Mouse (Mus musculus): ENCODE data around the gene Kif19a.

DNA sequence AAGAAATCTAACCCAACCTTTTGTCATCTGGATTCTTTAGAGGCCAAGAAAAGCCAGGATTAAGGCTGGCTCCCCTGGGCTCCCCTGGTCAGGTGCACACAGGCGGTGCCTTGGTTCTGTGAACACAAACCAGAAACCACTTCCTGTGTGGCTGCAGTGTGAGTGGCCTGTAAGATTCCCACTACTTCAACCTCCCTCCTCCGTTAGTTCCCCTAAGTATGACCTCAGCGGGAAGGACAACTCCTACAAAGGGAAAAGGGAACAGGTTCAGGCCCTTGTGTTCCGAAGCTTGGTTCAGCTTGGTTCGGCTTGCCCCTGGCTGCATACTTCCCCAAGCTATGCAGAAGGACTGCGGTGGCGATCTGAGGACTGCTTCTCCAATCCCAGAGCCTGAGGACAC, 53.0 kb downstream of the Kif19a start:
- no peak for TF ChIP-seq EP300 (IDR thresholded peaks at IDR 0.05; ENCODE audit: low read depth)
- TF ChIP-seq CTCF (IDR thresholded peaks at IDR 0.05; ENCODE audit: low read depth): no peak

All from liver, embryonic 14.5 days (tissue).